Mouse (Mus musculus) MEL (cell line): ENCODE measurements at regions not wholly inside any gene's neighbourhood (a gene's known extent, or its start where the extent isn't known, plus 50 kb on each side); places are given as distances from the start of the nearest gene placed in this dataset.
"Not testable (repeated sequence)": the region's sequence is repeated elsewhere in the genome, so short reads cannot be mapped to it uniquely, and the experiment has no call there.

Experiments used
- CTCF ChIP-seq, 3 experiments: IDR thresholded peaks in 2 of 3; conservative IDR thresholded peaks in 1 of 3; 2 replicates each; pipeline ENCODE4 v1.5.1; 2011 to 2012; ENCODE audit warnings: low read length in 3 of 3, low read depth in 2 of 3, mild to moderate bottlenecking in 2 of 3, improper control_type of control experiment in 1 of 3, inconsistent platforms in 1 of 3, mixed read lengths in 1 of 3, moderate library complexity in 1 of 3; ENCODE audit not compliant: control insufficient read depth in 1 of 3, insufficient read depth in 1 of 3, poor library complexity in 1 of 3, severe bottlenecking in 1 of 3
- E2F4 ChIP-seq: IDR thresholded peaks from 2 replicates; pipeline ENCODE4 v1.6.1; 2011; ENCODE audit warnings: low read depth, low read length, improper control_type of control experiment, borderline replicate concordance
- GATA1 ChIP-seq: IDR thresholded peaks from 2 replicates; pipeline ENCODE4 v1.6.1; 2011; ENCODE audit warnings: low read depth, low read length, improper control_type of control experiment
- MEF2A ChIP-seq: IDR thresholded peaks from 2 replicates; pipeline ENCODE4 v1.6.1; 2014; ENCODE audit warnings: low read depth, mild to moderate bottlenecking, inconsistent platforms, low read length, improper control_type of control experiment; ENCODE audit not compliant: poor library complexity, insufficient replicate concordance, severe bottlenecking; ENCODE audit errors: extremely low read depth
- MYC ChIP-seq: IDR thresholded peaks from 2 replicates; pipeline ENCODE4 v1.6.1; 2011; ENCODE audit warnings: low read depth, mild to moderate bottlenecking, low read length, improper control_type of control experiment, moderate library complexity
- NELFE ChIP-seq: IDR thresholded peaks from 2 replicates; pipeline ENCODE4 v1.6.1; 2011; ENCODE audit warnings: low read depth, low read length, improper control_type of control experiment
- ZKSCAN1 ChIP-seq: IDR thresholded peaks from 2 replicates; pipeline ENCODE4 v1.6.1; 2012; ENCODE audit warnings: low read depth, mild to moderate bottlenecking, inconsistent platforms, low read length, improper control_type of control experiment, moderate library complexity

DNA sequence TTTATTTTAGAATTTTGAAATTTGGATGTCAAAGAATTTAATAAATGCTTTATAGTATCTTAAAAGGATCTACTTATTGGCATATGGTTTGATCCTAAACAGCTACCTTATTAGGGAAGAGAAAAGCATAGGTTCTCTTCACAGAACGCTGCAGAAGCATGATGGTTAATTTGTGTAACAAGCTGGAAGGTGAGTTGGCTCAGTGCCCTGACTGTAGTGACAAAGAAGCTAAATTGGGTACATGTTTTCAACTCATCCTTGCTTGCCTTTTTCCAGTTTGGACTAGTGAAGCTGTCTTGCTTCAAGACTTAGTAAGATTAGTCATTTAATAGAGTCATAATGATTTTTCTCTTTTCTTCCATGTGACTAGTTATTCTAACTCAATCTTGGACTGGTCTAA lies 292.7 kb upstream of the Hand2 start:
- not testable (repeated sequence) for TF ChIP-seq MEF2A; E2F4; GATA1; MYC; ZKSCAN1; CTCF (IDR thresholded peaks at IDR 0.05 in 2 of 3, conservative IDR thresholded peaks at IDR 0.05 in 1 of 3; ENCODE audit: control insufficient read depth in 1 of 3, insufficient read depth in 1 of 3, low read depth in 2 of 3, low read length in 3 of 3, poor library complexity in 1 of 3, severe bottlenecking in 1 of 3); NELFE
